Mouse (Mus musculus): ENCODE results near the gene Eml4. TPM values are rescaled to one million over a fixed set of nuclear protein-coding genes. Genes with fewer than 3 reads are reported as not detected.

The Eml4 gene
- polyA plus RNA-seq, 1 experiment, result 4.2 TPM

- no peaks in the 10 kb centered on the region for H3K27me3 ChIP-seq (ENCODE audit: control insufficient read depth, insufficient read depth, insufficient read length)
- no peak overlapping the region for H3K4me3 ChIP-seq
- TF ChIP-seq SRF (IDR thresholded peaks at IDR 0.05; ENCODE audit: control insufficient read depth, insufficient read length, low read depth), result no peak
- TF ChIP-seq POLR2AphosphoS2 (IDR thresholded peaks at IDR 0.05; ENCODE audit: insufficient read length, low read depth), result no peak
- no peak for TF ChIP-seq TCF12 (IDR thresholded peaks at IDR 0.05; ENCODE audit: insufficient read depth, poor library complexity, severe bottlenecking)
- TF ChIP-seq MAX (IDR thresholded peaks at IDR 0.05; ENCODE audit: low read depth), result no peak
- TF ChIP-seq MYOG (IDR thresholded peaks at IDR 0.05; ENCODE audit: control insufficient read depth in 1 of 3, insufficient read depth in 1 of 3, insufficient read length in 2 of 3, low read depth in 2 of 3), result no peak
- no peak for TF ChIP-seq E2F4 (IDR thresholded peaks at IDR 0.05; ENCODE audit: insufficient read depth)
- TF ChIP-seq POLR2A (IDR thresholded peaks at IDR 0.05; ENCODE audit: insufficient read length, low read depth), result no peak
- TF ChIP-seq CEBPB (IDR thresholded peaks at IDR 0.05; ENCODE audit: insufficient read depth, poor library complexity, severe bottlenecking), result no peak
- no peak for TF ChIP-seq MYOD1 (IDR thresholded peaks at IDR 0.05; ENCODE audit: control insufficient read depth in 1 of 3, insufficient read length in 2 of 3, low read depth in 2 of 3)
- no peak for TF ChIP-seq TCF3 (IDR thresholded peaks at IDR 0.05; ENCODE audit: insufficient read length, low read depth)
- no peak for TF ChIP-seq USF1 (IDR thresholded peaks at IDR 0.05; ENCODE audit: low read depth)
- TF ChIP-seq REST (IDR thresholded peaks at IDR 0.05; ENCODE audit: insufficient read depth, insufficient read length), result no peak
- H3K79me2 ChIP-seq (ENCODE audit: control insufficient read depth, insufficient read depth), result peaks cover 78% of the 10 kb centered on the region
- no peak overlapping the region for H3ac ChIP-seq (ENCODE audit: control insufficient read depth, insufficient read length)
- no peaks in the 10 kb centered on the region for H3K36me3 ChIP-seq (ENCODE audit: control insufficient read depth, insufficient read depth)
- H3K4me2 ChIP-seq (ENCODE audit: low read depth), result no peak overlapping the region
These were observed 13.6 kb downstream of the Eml4 start for GRCm38 (mm10) chr17:83364296-83364695.

- no peaks in the 10 kb centered on the region for H3K27me3 ChIP-seq (ENCODE audit: control insufficient read depth, insufficient read depth, insufficient read length)
- no peaks in the 10 kb centered on the region for H3K36me3 ChIP-seq (ENCODE audit: control insufficient read depth, insufficient read depth)
- no peak for TF ChIP-seq SRF (IDR thresholded peaks at IDR 0.05; ENCODE audit: control insufficient read depth, insufficient read length, low read depth)
- no peak for TF ChIP-seq E2F4 (IDR thresholded peaks at IDR 0.05; ENCODE audit: insufficient read depth)
- no peak for TF ChIP-seq MYOG (IDR thresholded peaks at IDR 0.05; ENCODE audit: control insufficient read depth in 1 of 3, insufficient read depth in 1 of 3, insufficient read length in 2 of 3, low read depth in 2 of 3)
- TF ChIP-seq USF1 (IDR thresholded peaks at IDR 0.05; ENCODE audit: low read depth), result no peak
- TF ChIP-seq MYOD1 (IDR thresholded peaks at IDR 0.05; ENCODE audit: control insufficient read depth in 1 of 3, insufficient read length in 2 of 3, low read depth in 2 of 3), result no peak
- no peak overlapping the region for H3K4me3 ChIP-seq
- no peak overlapping the region for H3K4me2 ChIP-seq (ENCODE audit: low read depth)
- H3K79me2 ChIP-seq (ENCODE audit: control insufficient read depth, insufficient read depth), result peaks cover 79% of the 10 kb centered on the region
- H3ac ChIP-seq (ENCODE audit: control insufficient read depth, insufficient read length), result no peak overlapping the region
These were observed 14.4 kb downstream of the Eml4 start for GRCm38 (mm10) chr17:83365130-83365529.

- H3K27me3 ChIP-seq (ENCODE audit: control insufficient read depth, insufficient read depth, insufficient read length), result no peaks in the 10 kb centered on the region
- no peak overlapping the region for H3K4me3 ChIP-seq
- H3K79me2 ChIP-seq (ENCODE audit: control insufficient read depth, insufficient read depth), result peaks cover 75% of the 10 kb centered on the region
- TF ChIP-seq TCF12 (IDR thresholded peaks at IDR 0.05; ENCODE audit: insufficient read depth, poor library complexity, severe bottlenecking) (no peak), SRF (IDR thresholded peaks at IDR 0.05; ENCODE audit: control insufficient read depth, insufficient read length, low read depth) (no peak), POLR2AphosphoS2 (IDR thresholded peaks at IDR 0.05; ENCODE audit: insufficient read length, low read depth) (no peak), E2F4 (IDR thresholded peaks at IDR 0.05; ENCODE audit: insufficient read depth) (no peak), MAX (IDR thresholded peaks at IDR 0.05; ENCODE audit: low read depth) (no peak), REST (IDR thresholded peaks at IDR 0.05; ENCODE audit: insufficient read depth, insufficient read length) (no peak), POLR2A (IDR thresholded peaks at IDR 0.05; ENCODE audit: insufficient read length, low read depth) (no peak), MYOD1 (IDR thresholded peaks at IDR 0.05; ENCODE audit: control insufficient read depth in 1 of 3, insufficient read length in 2 of 3, low read depth in 2 of 3) (no peak), TCF3 (IDR thresholded peaks at IDR 0.05; ENCODE audit: insufficient read length, low read depth) (no peak), USF1 (IDR thresholded peaks at IDR 0.05; ENCODE audit: low read depth) (no peak), CEBPB (IDR thresholded peaks at IDR 0.05; ENCODE audit: insufficient read depth, poor library complexity, severe bottlenecking) (no peak), MYOG (IDR thresholded peaks at IDR 0.05; ENCODE audit: control insufficient read depth in 1 of 3, insufficient read depth in 1 of 3, insufficient read length in 2 of 3, low read depth in 2 of 3) (no peak)
- H3K36me3 ChIP-seq (ENCODE audit: control insufficient read depth, insufficient read depth), result no peaks in the 10 kb centered on the region
- H3K4me2 ChIP-seq (ENCODE audit: low read depth), result no peak overlapping the region
- H3ac ChIP-seq (ENCODE audit: control insufficient read depth, insufficient read length), result no peak overlapping the region
These were observed 15.1 kb downstream of the Eml4 start for GRCm38 (mm10) chr17:83365614-83366355.

GRCm38 (mm10) chr17:83367387-83367786, 16.7 kb downstream of the Eml4 start:
- no peaks in the 10 kb centered on the region for H3K36me3 ChIP-seq (ENCODE audit: control insufficient read depth, insufficient read depth)
- no peak overlapping the region for H3ac ChIP-seq (ENCODE audit: control insufficient read depth, insufficient read length)
- TF ChIP-seq POLR2AphosphoS2 (IDR thresholded peaks at IDR 0.05; ENCODE audit: insufficient read length, low read depth) (no peak), POLR2A (IDR thresholded peaks at IDR 0.05; ENCODE audit: insufficient read length, low read depth) (no peak), REST (IDR thresholded peaks at IDR 0.05; ENCODE audit: insufficient read depth, insufficient read length) (no peak)
- H3K4me3 ChIP-seq, result no peak overlapping the region
- no peak overlapping the region for H3K4me2 ChIP-seq (ENCODE audit: low read depth)
- H3K79me2 ChIP-seq (ENCODE audit: control insufficient read depth, insufficient read depth), result peaks cover 68% of the 10 kb centered on the region
- H3K27me3 ChIP-seq (ENCODE audit: control insufficient read depth, insufficient read depth, insufficient read length), result no peaks in the 10 kb centered on the region

- no peak for TF ChIP-seq E2F4 (IDR thresholded peaks at IDR 0.05; ENCODE audit: insufficient read depth)
- no peak for TF ChIP-seq MAX (IDR thresholded peaks at IDR 0.05; ENCODE audit: low read depth)
- TF ChIP-seq POLR2A (IDR thresholded peaks at IDR 0.05; ENCODE audit: insufficient read length, low read depth), result no peak
- TF ChIP-seq USF1 (IDR thresholded peaks at IDR 0.05; ENCODE audit: low read depth), result no peak
- TF ChIP-seq MYOG (IDR thresholded peaks at IDR 0.05; ENCODE audit: control insufficient read depth in 1 of 3, insufficient read depth in 1 of 3, insufficient read length in 2 of 3, low read depth in 2 of 3), result no peak
- TF ChIP-seq TCF12 (IDR thresholded peaks at IDR 0.05; ENCODE audit: insufficient read depth, poor library complexity, severe bottlenecking), result no peak
- no peak for TF ChIP-seq SRF (IDR thresholded peaks at IDR 0.05; ENCODE audit: control insufficient read depth, insufficient read length, low read depth)
- no peak for TF ChIP-seq TCF3 (IDR thresholded peaks at IDR 0.05; ENCODE audit: insufficient read length, low read depth)
- TF ChIP-seq POLR2AphosphoS2 (IDR thresholded peaks at IDR 0.05; ENCODE audit: insufficient read length, low read depth), result no peak
- TF ChIP-seq CEBPB (IDR thresholded peaks at IDR 0.05; ENCODE audit: insufficient read depth, poor library complexity, severe bottlenecking), result no peak
- TF ChIP-seq MYOD1 (IDR thresholded peaks at IDR 0.05; ENCODE audit: control insufficient read depth in 1 of 3, insufficient read length in 2 of 3, low read depth in 2 of 3), result no peak
- no peak for TF ChIP-seq REST (IDR thresholded peaks at IDR 0.05; ENCODE audit: insufficient read depth, insufficient read length)
- peaks cover 44% of the 10 kb centered on the region for H3K79me2 ChIP-seq (ENCODE audit: control insufficient read depth, insufficient read depth)
- H3K4me3 ChIP-seq, result no peak overlapping the region
- H3K36me3 ChIP-seq (ENCODE audit: control insufficient read depth, insufficient read depth), result no peaks in the 10 kb centered on the region
- H3ac ChIP-seq (ENCODE audit: control insufficient read depth, insufficient read length), result no peak overlapping the region
- no peaks in the 10 kb centered on the region for H3K27me3 ChIP-seq (ENCODE audit: control insufficient read depth, insufficient read depth, insufficient read length)
- no peak overlapping the region for H3K4me2 ChIP-seq (ENCODE audit: low read depth)
These were observed 23.4 kb downstream of the Eml4 start for GRCm38 (mm10) chr17:83374123-83374522.
